8 mouse cellular contexts compared by ENCODE assay signal in genomic region chr6:145864171-145864570, GRCm38 (mm10). TPM values are rescaled to one million over a fixed set of nuclear protein-coding genes. Genes with fewer than 3 reads are reported as not detected.
DNase-seq lines count a peak whose midpoint lies in the region; ATAC-seq and TF ChIP-seq lines count a peak whose summit lies in the region.

No protein-coding gene starts in this region.

- peak overlapping the region; percentile 45; the same call in 1 of the 2 replicates for H3K9ac ChIP-seq in limb, embryonic 15.5 days

- no peak overlapping the region for H3K27ac ChIP-seq in thymus, adult 2 months (ENCODE audit: control insufficient read depth, insufficient read depth, low read length)
- no peak overlapping the region for H3K27ac ChIP-seq in limb, embryonic 15.5 days

- 5% methylated on average over 8 of the region's 8 CpGs for WGBS in thymus, adult 2 months
- WGBS in limb, embryonic 15.5 days: 4% methylated on average over 8 of the region's 8 CpGs

- no peak for ATAC-seq in limb, embryonic 15.5 days (ENCODE audit: insufficient number of reproducible peaks, low FRiP score, low TSS enrichment, low read depth)
- no peak for ATAC-seq in megakaryocyte progenitor cell, adult 5-6 weeks (replicated peaks; ENCODE audit: poor library complexity)

- DNase-seq in cerebellum, postnatal 14 days: peak; percentile 50 to 51
- DNase-seq in cerebellum, postnatal 36 days: no peak
- DNase-seq in thymus, adult 2 months: no peak
- no peak for DNase-seq in thymus, postnatal 36 days
- no peak for DNase-seq in urinary bladder, postnatal 25 days (ENCODE audit: low spot score)
- DNase-seq in urinary bladder, postnatal 14 days (ENCODE audit: low spot score): no peak

- no peak for TF ChIP-seq POLR2A in thymus, adult 2 months (IDR thresholded peaks at IDR 0.05; ENCODE audit: control insufficient read depth, extremely low read depth, insufficient read depth, low read length, poor library complexity)

- no peaks in the 10 kb centered on the region for H3K9me3 ChIP-seq in limb, embryonic 15.5 days

- peak overlapping the region; percentile 33; the same call in 1 of the 2 replicates for H3K4me3 ChIP-seq in thymus, adult 2 months (ENCODE audit: control insufficient read depth, insufficient read depth, low read length)
- peak overlapping the region; percentile 61 for H3K4me3 ChIP-seq in limb, embryonic 15.5 days

- peaks cover 34% of the 10 kb centered on the region for H3K27me3 ChIP-seq in thymus, adult 2 months (ENCODE audit: control insufficient read depth, insufficient read depth, low read length)
- peaks cover 59% of the 10 kb centered on the region for H3K27me3 ChIP-seq in limb, embryonic 15.5 days

- H3K36me3 ChIP-seq in thymus, adult 2 months (ENCODE audit: control insufficient read depth, insufficient read depth, low read length): no peaks in the 10 kb centered on the region
- H3K36me3 ChIP-seq in limb, embryonic 15.5 days: no peaks in the 10 kb centered on the region

- H3K4me1 ChIP-seq in thymus, adult 2 months (replicated peaks; ENCODE audit: control insufficient read depth, insufficient read depth, low read length): peaks cover 29% of the 10 kb centered on the region
- peaks cover 44% of the 10 kb centered on the region for H3K4me1 ChIP-seq in limb, embryonic 15.5 days

- H3K4me2 ChIP-seq in limb, embryonic 15.5 days: peak overlapping the region; percentile 100

- TF ChIP-seq CTCF in thymus, adult 2 months (IDR thresholded peaks at IDR 0.05; ENCODE audit: borderline replicate concordance, control insufficient read depth, extremely low read depth, insufficient read depth, low read length, poor library complexity): no peak

RNA-seq across cellular contexts. Expression of gene Bhlhe41, which starts 1.2 kb away (rescaled TPM):
- 10.5 and 16.1 TPM in 2 replicates for polyA plus RNA-seq in thymus, adult 2 months (2012; rRNA removed)
- 2.2 and 3.0 TPM in 2 replicates for polyA plus RNA-seq in limb, embryonic 15.5 days (2015; fragmentation: Nextera tagmentation; extraction: Ambion mirVana)
- total RNA-seq in megakaryocyte progenitor cell, adult 5-6 weeks (2015): 0.02 TPM in 1 of 2 replicates, not detected in the other
- total RNA-seq in megakaryocyte progenitor cell, adult 5-6 weeks (2017): 0.12 TPM in 1 of 2 replicates, not detected in the other

Comparison
In these comparisons a context has a peak if more than half of its experiments do, and no peak if none do; other contexts are left out.
1. DNase-seq: peak in cerebellum, postnatal 14 days (2 of 2); none in cerebellum, postnatal 36 days (0 of 2), thymus, adult 2 months (single experiment), thymus, postnatal 36 days (0 of 2), urinary bladder, postnatal 25 days (single experiment) and urinary bladder, postnatal 14 days (single experiment).